ENCODE assay signal across 19 mouse cellular contexts in the genomic region with DNA sequence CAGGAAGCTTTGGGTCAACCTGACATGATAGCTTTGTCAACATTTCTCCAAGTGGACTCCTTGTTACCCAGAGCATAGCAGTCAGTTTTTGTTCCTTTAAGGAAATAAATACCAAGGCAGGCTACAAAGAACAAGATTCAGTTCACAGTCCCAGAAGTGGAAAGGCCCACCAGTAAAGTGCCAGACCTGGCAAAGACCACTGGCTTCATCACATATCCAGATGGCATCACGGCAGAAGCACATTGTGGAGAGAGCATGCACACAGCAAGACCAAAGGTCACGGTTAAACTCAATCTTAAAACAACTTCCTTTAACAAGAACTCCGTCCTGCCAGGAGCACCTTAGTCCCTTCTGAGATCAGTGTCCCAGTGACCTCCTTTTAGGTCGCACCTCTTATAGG.
DNase-seq lines count a peak whose midpoint lies in the region; ATAC-seq lines count a peak whose summit lies in the region.
"Had no signal": no experiment of that assay in that cellular context is flagged by ENCODE, and none has a peak within 500 bp of the region (broad histone marks: within the 10 kb centered on the region; RNA-seq: fewer than 3 reads in every experiment).

No protein-coding gene starts in this region.

- DNase-seq in cerebellum, adult 11-12 months = peak; percentile 13
- DNase-seq in cerebellum, postnatal 4 days (ENCODE audit: low spot score in 2 of 2) = no peak
- peak; percentile 17 for DNase-seq in cerebellum, adult 9-10 months
- DNase-seq in cerebellum, postnatal 14 days = peak; percentile 48 to 67
- DNase-seq in left cerebral cortex, adult 9 months (ENCODE audit: low spot score in 2 of 2) = no peak
- DNase-seq: adrenal gland, postnatal 10 days; adrenal gland, postnatal 36 days; gastrocnemius, postnatal 10 days; gastrocnemius, postnatal 36 days; heart, postnatal 10 days; heart, postnatal 36 days; kidney, adult 11 months; kidney, adult 8-10 months had no signal

- ATAC-seq in cerebellum, adult (ENCODE audit: insufficient number of reproducible peaks, low FRiP score, low TSS enrichment) = no peak
- ATAC-seq: forebrain, embryonic 13.5 days; forebrain, embryonic 16.5 days; hindbrain, embryonic 16.5 days; intestine, embryonic 15.5 days; Patski had no signal

Comparison
In these comparisons a context has a peak if more than half of its experiments do, and no peak if none do; other contexts are left out.
1. DNase-seq: peak in cerebellum, adult 11-12 months (single experiment), cerebellum, adult 9-10 months (single experiment) and cerebellum, postnatal 14 days (2 of 2); none in cerebellum, postnatal 4 days (0 of 2) and left cerebral cortex, adult 9 months (0 of 2).